Mouse (Mus musculus) CH12.LX (cell line): ENCODE data around the gene Zmynd19.

ENCODE experiments used
- CHD1 ChIP-seq: IDR thresholded peaks from 2 replicates; pipeline ENCODE4 v1.6.1; 2012; ENCODE audit warnings: low read depth, low read length, improper control_type of control experiment, inconsistent platforms
- CTCF ChIP-seq, 2 experiments: IDR thresholded peaks in 1 of 2; conservative IDR thresholded peaks in 1 of 2; 2 replicates each; pipeline ENCODE4 v1.5.1; 2011 to 2012; ENCODE audit warnings: low read depth in 2 of 2, low read length in 2 of 2, improper control_type of control experiment in 1 of 2, inconsistent platforms in 1 of 2, mild to moderate bottlenecking in 1 of 2, moderate library complexity in 1 of 2
- IRF4 ChIP-seq: IDR thresholded peaks from 2 replicates; pipeline ENCODE4 v1.6.1; 2014; ENCODE audit warnings: low read depth, mild to moderate bottlenecking, inconsistent platforms, low read length, improper control_type of control experiment
- MAFK ChIP-seq: IDR thresholded peaks from 2 replicates; pipeline ENCODE4 v1.6.1; 2011; ENCODE audit warnings: low read length, improper control_type of control experiment; ENCODE audit not compliant: insufficient replicate concordance
- MAX ChIP-seq: IDR thresholded peaks from 2 replicates; pipeline ENCODE4 v1.6.1; 2011; ENCODE audit warnings: low read length, improper control_type of control experiment
- NRF1 ChIP-seq: IDR thresholded peaks from 2 replicates; pipeline ENCODE4 v1.6.1; 2014; ENCODE audit warnings: low read depth, mild to moderate bottlenecking, inconsistent platforms, low read length, improper control_type of control experiment, moderate library complexity
- POLR2A ChIP-seq: IDR thresholded peaks from 2 replicates; pipeline ENCODE4 v1.6.1; 2011; ENCODE audit warnings: low read depth, mild to moderate bottlenecking, improper control_type of control experiment, low read length
- RAD21 ChIP-seq: IDR thresholded peaks from 2 replicates; pipeline ENCODE4 v1.6.1; 2011; ENCODE audit warnings: low read depth, mild to moderate bottlenecking, low read length, improper control_type of control experiment, moderate library complexity
- RCOR1 ChIP-seq: conservative IDR thresholded peaks from 2 replicates; pipeline ENCODE4 v1.6.1; 2012; ENCODE audit warnings: low read depth, mild to moderate bottlenecking, inconsistent platforms, low read length, improper control_type of control experiment
- SMC3 ChIP-seq: IDR thresholded peaks from 2 replicates; pipeline ENCODE4 v1.6.1; 2011; ENCODE audit warnings: low read depth, low read length, improper control_type of control experiment
- TBP ChIP-seq: conservative IDR thresholded peaks from 2 replicates; pipeline ENCODE4 v1.6.1; 2011; ENCODE audit warnings: low read depth, low read length, improper control_type of control experiment
- UBTF ChIP-seq: IDR thresholded peaks from 2 replicates; pipeline ENCODE4 v1.6.1; 2012; ENCODE audit warnings: low read depth, mild to moderate bottlenecking, inconsistent platforms, low read length, improper control_type of control experiment, moderate library complexity
- ZMIZ1 ChIP-seq: IDR thresholded peaks from 2 replicates; pipeline ENCODE4 v1.6.1; 2012; ENCODE audit warnings: low read depth, mild to moderate bottlenecking, inconsistent platforms, low read length, improper control_type of control experiment

DNA sequence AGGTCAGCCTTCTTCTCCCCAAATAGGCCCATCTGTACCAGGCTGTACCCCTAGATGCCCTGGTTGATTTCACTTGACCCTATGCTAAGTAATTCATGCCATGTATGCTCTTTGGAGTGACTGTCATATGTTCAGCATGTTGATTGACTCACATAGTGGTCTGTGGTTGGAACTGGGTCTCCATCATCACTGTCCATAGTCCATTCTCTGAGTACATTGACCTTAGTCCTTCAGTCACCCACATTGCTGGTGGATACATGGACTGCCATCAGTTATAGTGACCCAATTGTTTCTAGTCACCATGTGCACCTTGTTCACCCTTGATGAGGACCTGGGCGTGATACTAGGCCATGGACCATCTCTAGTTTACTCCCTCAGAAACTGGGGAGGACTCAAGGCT, 57.2 kb downstream of the Zmynd19 start:
- TF ChIP-seq ZMIZ1 (no peak), MAX (no peak), MAFK (no peak), UBTF (no peak), POLR2A (no peak), CTCF (conservative IDR thresholded peaks at IDR 0.05 in 1 of 2, IDR thresholded peaks at IDR 0.05 in 1 of 2; ENCODE audit: low read depth in 2 of 2, low read length in 2 of 2) (no peak), RCOR1 (no peak), IRF4 (no peak), CHD1 (no peak), RAD21 (no peak), TBP (no peak), SMC3 (no peak), NRF1 (no peak)
